Mouse (Mus musculus) embryo, embryonic 11 days (tissue): Measurements from ENCODE around the gene Plppr5.
A peak's percentile ranks its signal among the peaks of the same experiment; 100 is the strongest.

Source experiments
- DNase-seq: peaks from one replicate; pipeline ENCODE4 v3.0.0-alpha.2; 2015

The Plppr5 gene

GRCm38 (mm10) chr3:117574529-117575252 is at the start of gene Plppr5:
Plppr5 (plus strand) TSS chr3:117574836.
- peak; percentile 2 for DNase-seq

GRCm38 (mm10) chr3:117549899-117550298 is 24.7 kb upstream of the Plppr5 start:
- no peak for DNase-seq

GRCm38 (mm10) chr3:117550526-117550925 is 24.1 kb upstream of the Plppr5 start:
- DNase-seq, result no peak

- DNase-seq, result no peak
Measured at GRCm38 (mm10) chr3:117556972-117557371, 17.7 kb upstream of the Plppr5 start.

GRCm38 (mm10) chr3:117575253-117575927 is 754 bp downstream of the Plppr5 start:
- peak; percentile 67 for DNase-seq

- no peak for DNase-seq
Measured at GRCm38 (mm10) chr3:117575928-117576254, 1.3 kb downstream of the Plppr5 start.

GRCm38 (mm10) chr3:117577349-117577748 is 2.7 kb downstream of the Plppr5 start:
- DNase-seq, result no peak

- DNase-seq, result no peak
Measured at GRCm38 (mm10) chr3:117582628-117583027, 8.0 kb downstream of the Plppr5 start.

- no peak for DNase-seq
Measured at GRCm38 (mm10) chr3:117602404-117602803, 27.8 kb downstream of the Plppr5 start.

GRCm38 (mm10) chr3:117603458-117603857 is 28.8 kb downstream of the Plppr5 start:
- DNase-seq, result no peak

- no peak for DNase-seq
Measured at GRCm38 (mm10) chr3:117606383-117606782, 31.7 kb downstream of the Plppr5 start.

- DNase-seq, result no peak
Measured at GRCm38 (mm10) chr3:117611453-117611852, 36.8 kb downstream of the Plppr5 start.

- DNase-seq, result no peak
Measured at GRCm38 (mm10) chr3:117614856-117615255, 40.2 kb downstream of the Plppr5 start.

- DNase-seq, result no peak
Measured at GRCm38 (mm10) chr3:117625257-117626001, 50.8 kb downstream of the Plppr5 start.

- no peak for DNase-seq
Measured at GRCm38 (mm10) chr3:117628799-117629198, 54.2 kb downstream of the Plppr5 start.

GRCm38 (mm10) chr3:117630332-117630731 is 55.7 kb downstream of the Plppr5 start:
- peak; percentile 19 for DNase-seq

GRCm38 (mm10) chr3:117648612-117649011 is 74.0 kb downstream of the Plppr5 start:
- DNase-seq, result peak; percentile 14

GRCm38 (mm10) chr3:117664316-117664715 is 89.7 kb downstream of the Plppr5 start:
- no peak for DNase-seq

GRCm38 (mm10) chr3:117679189-117679588 is 104.6 kb downstream of the Plppr5 start:
- no peak for DNase-seq

GRCm38 (mm10) chr3:117684640-117685039 is 110.0 kb downstream of the Plppr5 start:
- no peak for DNase-seq

- no peak for DNase-seq
Measured at GRCm38 (mm10) chr3:117686036-117686435, 111.4 kb downstream of the Plppr5 start.

GRCm38 (mm10) chr3:117686648-117687047 is 112.0 kb downstream of the Plppr5 start:
- DNase-seq, result no peak

GRCm38 (mm10) chr3:117694736-117695135 is 120.1 kb downstream of the Plppr5 start:
- no peak for DNase-seq

- DNase-seq, result no peak
Measured at GRCm38 (mm10) chr3:117696350-117696749, 121.7 kb downstream of the Plppr5 start.
